Mouse (Mus musculus) MEL (cell line): ENCODE results near the gene Bckdhb.

Source experiments
- CHD1 ChIP-seq: IDR thresholded peaks from 2 replicates; pipeline ENCODE4 v1.6.1; 2012; ENCODE audit warnings: low read depth, mild to moderate bottlenecking, inconsistent platforms, low read length, improper control_type of control experiment
- CTCF ChIP-seq, 3 experiments: IDR thresholded peaks in 2 of 3; conservative IDR thresholded peaks in 1 of 3; 2 replicates each; pipeline ENCODE4 v1.5.1; 2011 to 2012; ENCODE audit warnings: low read length in 3 of 3, low read depth in 2 of 3, mild to moderate bottlenecking in 2 of 3, improper control_type of control experiment in 1 of 3, inconsistent platforms in 1 of 3, mixed read lengths in 1 of 3, moderate library complexity in 1 of 3; ENCODE audit not compliant: control insufficient read depth in 1 of 3, insufficient read depth in 1 of 3, poor library complexity in 1 of 3, severe bottlenecking in 1 of 3
- ELF1 ChIP-seq: IDR thresholded peaks from 2 replicates; pipeline ENCODE4 v1.6.1; 2014; ENCODE audit warnings: low read depth, mild to moderate bottlenecking, inconsistent platforms, low read length, improper control_type of control experiment, moderate library complexity
- GABPA ChIP-seq: IDR thresholded peaks from 2 replicates; pipeline ENCODE4 v1.6.1; 2012; ENCODE audit warnings: low read depth, mild to moderate bottlenecking, inconsistent platforms, low read length, improper control_type of control experiment, moderate library complexity
- GATA1 ChIP-seq: IDR thresholded peaks from 2 replicates; pipeline ENCODE4 v1.6.1; 2011; ENCODE audit warnings: low read depth, low read length, improper control_type of control experiment
- MAX ChIP-seq: IDR thresholded peaks from 2 replicates; pipeline ENCODE4 v1.6.1; 2011; ENCODE audit warnings: low read length, improper control_type of control experiment
- MAZ ChIP-seq: IDR thresholded peaks from 2 replicates; pipeline ENCODE4 v1.6.1; 2012; ENCODE audit warnings: low read depth, mild to moderate bottlenecking, inconsistent platforms, low read length, improper control_type of control experiment
- MEF2A ChIP-seq: IDR thresholded peaks from 2 replicates; pipeline ENCODE4 v1.6.1; 2014; ENCODE audit warnings: low read depth, mild to moderate bottlenecking, inconsistent platforms, low read length, improper control_type of control experiment; ENCODE audit not compliant: poor library complexity, insufficient replicate concordance, severe bottlenecking; ENCODE audit errors: extremely low read depth
- NELFE ChIP-seq: IDR thresholded peaks from 2 replicates; pipeline ENCODE4 v1.6.1; 2011; ENCODE audit warnings: low read depth, low read length, improper control_type of control experiment
- NRF1 ChIP-seq: IDR thresholded peaks from 2 replicates; pipeline ENCODE4 v1.6.1; 2014; ENCODE audit warnings: low read depth, mild to moderate bottlenecking, inconsistent platforms, low read length, improper control_type of control experiment, moderate library complexity; ENCODE audit not compliant: poor library complexity, insufficient read depth, severe bottlenecking
- POLR2A ChIP-seq, 2 experiments: IDR thresholded peaks; 2 replicates each; pipeline ENCODE4 v1.6.1; 2011 to 2012; ENCODE audit warnings: low read length in 2 of 2, mild to moderate bottlenecking in 2 of 2, control low read depth in 1 of 2, improper control_type of control experiment in 1 of 2, low read depth in 1 of 2, moderate library complexity in 1 of 2; ENCODE audit not compliant: control insufficient read depth in 1 of 2, insufficient read depth in 1 of 2, poor library complexity in 1 of 2
- SIN3A ChIP-seq: IDR thresholded peaks from 2 replicates; pipeline ENCODE4 v1.6.1; 2012; ENCODE audit warnings: low read length, improper control_type of control experiment, inconsistent platforms
- TBP ChIP-seq: IDR thresholded peaks from 2 replicates; pipeline ENCODE4 v1.8.0; 2011; ENCODE audit warnings: low read depth, low read length, improper control_type of control experiment
- ZKSCAN1 ChIP-seq: IDR thresholded peaks from 2 replicates; pipeline ENCODE4 v1.6.1; 2012; ENCODE audit warnings: low read depth, mild to moderate bottlenecking, inconsistent platforms, low read length, improper control_type of control experiment, moderate library complexity

DNA sequence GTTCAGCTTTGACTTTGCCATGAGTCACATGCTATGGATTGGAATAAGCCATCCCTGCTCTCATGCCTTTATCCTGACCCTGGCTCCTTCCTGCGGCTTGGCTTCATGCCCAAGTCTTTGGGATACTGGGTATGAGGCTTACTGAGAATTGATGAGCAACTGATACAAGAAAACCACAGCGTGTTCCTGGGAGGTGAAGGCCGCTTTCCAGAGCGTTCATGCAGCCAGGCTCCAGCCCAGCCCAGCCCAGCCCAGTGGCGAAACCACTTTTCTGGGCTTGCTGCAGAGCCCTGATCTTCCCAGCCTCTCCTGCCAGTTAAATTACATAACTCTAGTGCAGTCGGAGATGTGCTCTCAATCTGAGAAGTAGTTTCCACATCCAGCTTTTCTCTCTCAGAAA is 169.2 kb downstream of the Bckdhb start:
- TF ChIP-seq GABPA, result no peak
- no peak for TF ChIP-seq POLR2A (IDR thresholded peaks at IDR 0.05; ENCODE audit: control insufficient read depth in 1 of 2, insufficient read depth in 1 of 2, low read depth in 1 of 2, low read length in 2 of 2, poor library complexity in 1 of 2)
- TF ChIP-seq GATA1, result no peak
- TF ChIP-seq MEF2A, result no peak
- TF ChIP-seq ELF1, result no peak
- no peak for TF ChIP-seq CTCF (IDR thresholded peaks at IDR 0.05 in 2 of 3, conservative IDR thresholded peaks at IDR 0.05 in 1 of 3; ENCODE audit: control insufficient read depth in 1 of 3, insufficient read depth in 1 of 3, low read depth in 2 of 3, low read length in 3 of 3, poor library complexity in 1 of 3, severe bottlenecking in 1 of 3)
- TF ChIP-seq NELFE, result no peak
- no peak for TF ChIP-seq MAX
- TF ChIP-seq SIN3A, result no peak
- TF ChIP-seq NRF1, result no peak
- no peak for TF ChIP-seq MAZ
- TF ChIP-seq ZKSCAN1, result no peak
- TF ChIP-seq TBP, result no peak
- TF ChIP-seq CHD1, result no peak
